Mouse (Mus musculus) forebrain, embryonic 10.5 days (tissue): ENCODE measurements around the gene Sh3bp5. TPM values are rescaled to one million over a fixed set of nuclear protein-coding genes. Genes with fewer than 3 reads are reported as not detected.

Source experiments
- DNase-seq: peaks from one replicate; pipeline ENCODE4 v3.0.0-alpha.2; 2017; ENCODE audit warnings: low spot score; ENCODE audit errors: extremely low spot score
- H3K27ac ChIP-seq: fragments of 300-500 bp; sonication (generic); 2 replicates; pipeline ENCODE4 v1.5.1; 2016; ENCODE audit warnings: mild to moderate bottlenecking
- H3K27me3 ChIP-seq: fragments of 300-500 bp; sonication (generic); 2 replicates; pipeline ENCODE4 v1.6.1; 2016; ENCODE audit warnings: mild to moderate bottlenecking; ENCODE audit not compliant: poor library complexity, severe bottlenecking
- H3K36me3 ChIP-seq: fragments of 300-500 bp; sonication (generic); replicated peaks from 2 replicates; pipeline ENCODE4 v1.6.1; 2016; ENCODE audit warnings: mild to moderate bottlenecking, moderate library complexity
- H3K4me1 ChIP-seq: fragments of 300-500 bp; sonication (generic); 2 replicates; pipeline ENCODE4 v1.6.1; 2016
- H3K4me3 ChIP-seq: fragments of 300-500 bp; sonication (generic); 2 replicates; pipeline ENCODE4 v1.5.1; 2016; ENCODE audit warnings: mild to moderate bottlenecking, moderate library complexity
- H3K9me3 ChIP-seq: fragments of 300-500 bp; sonication (generic); 2 replicates; pipeline ENCODE4 v1.6.1; 2016; ENCODE audit warnings: mild to moderate bottlenecking, moderate library complexity
- WGBS: fragments of 180-500 bp; shearing (Covaris S2); methylation state at CpG from one replicate; pipeline ENCODE4 v1.1.7; 2016; 5-methylcytosine and 5-hydroxymethylcytosine counted together
- polyA plus RNA-seq: library from polyadenylated mRNA; unstranded; fragments of >200 nt; fragmentation: Nextera tagmentation; extraction: Ambion mirVana; gene quantifications from 2 replicates; pipeline ENCODE4 v1.2.1, GENCODE M21; 2016

Sh3bp5 gene
- polyA plus RNA-seq, 1 experiment from 2014 or later, result 17.6 TPM

- no peak for DNase-seq
- H3K27me3 ChIP-seq, result no peaks in the 10 kb centered on the region
- H3K9me3 ChIP-seq, result 0 out of 2 replicates have a peak, but pooled peaks cover 4% of the 10 kb centered on the region
- no peak overlapping the region for H3K4me3 ChIP-seq
- no peak overlapping the region for H3K27ac ChIP-seq
- peaks cover 7% of the 10 kb centered on the region for H3K36me3 ChIP-seq
- WGBS, result 89% methylated on average over 7 of the region's 7 CpGs
- peaks cover 6% of the 10 kb centered on the region for H3K4me1 ChIP-seq
Measured at GRCm38 (mm10) chr14:31393936-31394630, 41.8 kb downstream of the Sh3bp5 start.

- Histone ChIP-seq H3K36me3 (peaks cover 7% of the 10 kb centered on the region), H3K9me3 (0 out of 2 replicates have a peak, but pooled peaks cover 4% of the 10 kb centered on the region), H3K4me3 (no peak overlapping the region), H3K27me3 (no peaks in the 10 kb centered on the region), H3K27ac (no peak overlapping the region), H3K4me1 (peaks cover 5% of the 10 kb centered on the region)
- DNase-seq, result no peak
- 80% methylated on average over 3 of the region's 3 CpGs for WGBS
Measured at GRCm38 (mm10) chr14:31393546-31393890, 42.4 kb downstream of the Sh3bp5 start.

- DNase-seq, result no peak
- H3K4me3 ChIP-seq, result no peak overlapping the region
- peaks cover 7% of the 10 kb centered on the region for H3K36me3 ChIP-seq
- H3K27me3 ChIP-seq, result no peaks in the 10 kb centered on the region
- H3K4me1 ChIP-seq, result peaks cover 11% of the 10 kb centered on the region
- H3K27ac ChIP-seq, result no peak overlapping the region
- H3K9me3 ChIP-seq, result 0 out of 2 replicates have a peak, but pooled peaks cover 4% of the 10 kb centered on the region
- 78% methylated on average over 8 of the region's 8 CpGs for WGBS
Measured at GRCm38 (mm10) chr14:31392873-31393545, 42.9 kb downstream of the Sh3bp5 start.

GRCm38 (mm10) chr14:31392300-31392699 lies 43.6 kb downstream of the Sh3bp5 start:
- no peak for DNase-seq
- Histone ChIP-seq H3K36me3 (peaks cover 8% of the 10 kb centered on the region), H3K4me1 (peaks cover 17% of the 10 kb centered on the region), H3K4me3 (no peak overlapping the region), H3K27me3 (no peaks in the 10 kb centered on the region), H3K27ac (no peak overlapping the region), H3K9me3 (0 out of 2 replicates have a peak, but pooled peaks cover 4% of the 10 kb centered on the region)
- 85% methylated on average over 5 of the region's 5 CpGs for WGBS

- Histone ChIP-seq H3K4me3 (no peak overlapping the region), H3K27me3 (no peaks in the 10 kb centered on the region), H3K36me3 (0 out of 2 replicates have a peak, but pooled peaks cover 2% of the 10 kb centered on the region), H3K9me3 (no peaks in the 10 kb centered on the region), H3K4me1 (peaks cover 17% of the 10 kb centered on the region), H3K27ac (no peak overlapping the region)
- DNase-seq, result no peak
- 91% methylated on average over 8 of the region's 8 CpGs for WGBS
Measured at GRCm38 (mm10) chr14:31389421-31390147, 46.3 kb downstream of the Sh3bp5 start.

GRCm38 (mm10) chr14:31388086-31388872 lies 47.6 kb downstream of the Sh3bp5 start:
- H3K9me3 ChIP-seq, result no peaks in the 10 kb centered on the region
- no peaks in the 10 kb centered on the region for H3K27me3 ChIP-seq
- H3K4me3 ChIP-seq, result no peak overlapping the region
- WGBS, result 78% methylated on average over 13 of the region's 13 CpGs
- peaks cover 17% of the 10 kb centered on the region for H3K4me1 ChIP-seq
- no peak for DNase-seq
- H3K27ac ChIP-seq, result peak overlapping the region; percentile 16; the same call in 1 of the 2 replicates
- 0 out of 2 replicates have a peak, but pooled peaks cover 7% of the 10 kb centered on the region for H3K36me3 ChIP-seq

GRCm38 (mm10) chr14:31387301-31387981 lies 48.4 kb downstream of the Sh3bp5 start:
- 73% methylated on average over 11 of the region's 11 CpGs for WGBS
- no peaks in the 10 kb centered on the region for H3K27me3 ChIP-seq
- H3K4me3 ChIP-seq, result no peak overlapping the region
- peak overlapping the region; percentile 16; the same call in 1 of the 2 replicates for H3K27ac ChIP-seq
- H3K4me1 ChIP-seq, result peaks cover 17% of the 10 kb centered on the region
- H3K36me3 ChIP-seq, result peaks cover 10% of the 10 kb centered on the region
- DNase-seq, result no peak
- H3K9me3 ChIP-seq, result peaks cover 2% of the 10 kb centered on the region; the same call in 1 of the 2 replicates

GRCm38 (mm10) chr14:31385977-31386697 lies 49.7 kb downstream of the Sh3bp5 start:
- WGBS, result 61% methylated on average over 13 of the region's 13 CpGs

GRCm38 (mm10) chr14:31385406-31385805 lies 50.5 kb downstream of the Sh3bp5 start:
- H3K27ac ChIP-seq, result no peak overlapping the region
- H3K27me3 ChIP-seq, result no peaks in the 10 kb centered on the region
- peaks cover 6% of the 10 kb centered on the region; the same call in 1 of the 2 replicates for H3K9me3 ChIP-seq
- 93% methylated on average over 5 of the region's 5 CpGs for WGBS
- DNase-seq, result no peak
- no peak overlapping the region for H3K4me3 ChIP-seq
- peaks cover 18% of the 10 kb centered on the region for H3K4me1 ChIP-seq
- H3K36me3 ChIP-seq, result peaks cover 14% of the 10 kb centered on the region

More at GRCm38 (mm10) chr14:31385977-31386697, 49.7 kb downstream of the Sh3bp5 start:
- peak; percentile 43 for DNase-seq
- no peak overlapping the region for H3K4me3 ChIP-seq
- no peak overlapping the region for H3K27ac ChIP-seq
- H3K27me3 ChIP-seq, result no peaks in the 10 kb centered on the region
- H3K9me3 ChIP-seq, result peaks cover 6% of the 10 kb centered on the region; the same call in 1 of the 2 replicates
- peaks cover 14% of the 10 kb centered on the region for H3K36me3 ChIP-seq
- H3K4me1 ChIP-seq, result peaks cover 17% of the 10 kb centered on the region

- H3K4me1 ChIP-seq, result peaks cover 20% of the 10 kb centered on the region
- H3K36me3 ChIP-seq, result peaks cover 14% of the 10 kb centered on the region
- no peak overlapping the region for H3K4me3 ChIP-seq
- no peaks in the 10 kb centered on the region for H3K27me3 ChIP-seq
- H3K9me3 ChIP-seq, result peaks cover 6% of the 10 kb centered on the region; the same call in 1 of the 2 replicates
- DNase-seq, result no peak
- H3K27ac ChIP-seq, result no peak overlapping the region
- WGBS, result 84% methylated on average over 13 of the region's 13 CpGs
Measured at GRCm38 (mm10) chr14:31384366-31385323, 51.2 kb downstream of the Sh3bp5 start.
